Mouse (Mus musculus): ENCODE measurements around the gene Tmigd3. TPM values are rescaled to one million over a fixed set of nuclear protein-coding genes. Genes with fewer than 3 reads are reported as not detected.

The Tmigd3 gene
- polyA plus RNA-seq, 1 experiment from 2014 or later, result not detected

DNA sequence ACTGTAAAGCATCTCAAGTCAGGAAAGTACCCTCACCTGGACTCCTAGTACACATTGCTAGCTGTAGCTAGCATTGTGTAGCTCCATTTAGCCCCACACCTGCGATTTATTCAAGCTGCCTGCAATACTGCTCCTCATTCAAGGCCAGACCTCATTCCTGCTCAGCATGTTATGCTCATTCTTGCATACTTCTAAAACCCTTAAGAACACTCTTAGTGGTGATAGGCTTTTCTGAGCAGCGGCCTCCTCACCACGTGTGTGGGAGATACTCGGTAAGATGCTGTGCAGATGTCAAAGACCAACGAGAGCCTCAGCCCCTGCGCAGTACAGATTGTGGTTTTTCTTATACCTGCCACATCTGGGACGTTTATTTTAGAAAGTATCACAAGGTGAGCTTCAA lies 59.1 kb downstream of the Tmigd3 start:
- H3K9ac ChIP-seq, result no peak overlapping the region
- no peak for ATAC-seq (replicated peaks)
- no peak overlapping the region for H3K27ac ChIP-seq
- no peak overlapping the region for H3K4me3 ChIP-seq
- no peak overlapping the region for H3K4me2 ChIP-seq
- no peaks in the 10 kb centered on the region for H3K27me3 ChIP-seq (replicated peaks)
- 84% methylated on average over 7 of the region's 7 CpGs for WGBS
- H3K9me3 ChIP-seq, result no peaks in the 10 kb centered on the region
- no peaks in the 10 kb centered on the region for H3K36me3 ChIP-seq (replicated peaks)
- H3K4me1 ChIP-seq, result no peaks in the 10 kb centered on the region

DNA sequence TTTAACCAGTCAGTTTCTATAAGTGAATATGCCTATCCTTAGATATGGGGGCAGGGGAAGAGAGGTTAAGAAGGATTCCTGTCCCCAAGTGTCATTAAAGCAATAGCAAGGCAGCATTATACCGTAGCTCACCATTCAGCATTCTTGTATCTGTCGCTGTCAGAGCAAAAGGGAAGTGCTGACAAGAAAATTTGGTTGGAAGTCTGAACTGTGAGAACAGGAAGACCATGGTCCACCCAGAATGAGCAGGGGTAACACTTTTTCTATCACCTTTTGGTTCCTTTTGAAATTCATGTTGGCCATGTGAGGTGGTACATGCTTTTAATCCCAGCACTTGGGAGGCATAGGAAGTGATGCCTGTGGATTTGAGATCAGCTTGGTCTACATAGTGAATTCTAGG lies 60.4 kb downstream of the Tmigd3 start:
- Histone ChIP-seq H3K4me1 (no peaks in the 10 kb centered on the region), H3K36me3 (replicated peaks) (no peaks in the 10 kb centered on the region), H3K27me3 (replicated peaks) (no peaks in the 10 kb centered on the region), H3K27ac (no peak overlapping the region), H3K4me3 (no peak overlapping the region), H3K9me3 (no peaks in the 10 kb centered on the region), H3K4me2 (no peak overlapping the region), H3K9ac (no peak overlapping the region)
- no peak for ATAC-seq (replicated peaks)
- 96% methylated on average over 2 of the region's 2 CpGs for WGBS

DNA sequence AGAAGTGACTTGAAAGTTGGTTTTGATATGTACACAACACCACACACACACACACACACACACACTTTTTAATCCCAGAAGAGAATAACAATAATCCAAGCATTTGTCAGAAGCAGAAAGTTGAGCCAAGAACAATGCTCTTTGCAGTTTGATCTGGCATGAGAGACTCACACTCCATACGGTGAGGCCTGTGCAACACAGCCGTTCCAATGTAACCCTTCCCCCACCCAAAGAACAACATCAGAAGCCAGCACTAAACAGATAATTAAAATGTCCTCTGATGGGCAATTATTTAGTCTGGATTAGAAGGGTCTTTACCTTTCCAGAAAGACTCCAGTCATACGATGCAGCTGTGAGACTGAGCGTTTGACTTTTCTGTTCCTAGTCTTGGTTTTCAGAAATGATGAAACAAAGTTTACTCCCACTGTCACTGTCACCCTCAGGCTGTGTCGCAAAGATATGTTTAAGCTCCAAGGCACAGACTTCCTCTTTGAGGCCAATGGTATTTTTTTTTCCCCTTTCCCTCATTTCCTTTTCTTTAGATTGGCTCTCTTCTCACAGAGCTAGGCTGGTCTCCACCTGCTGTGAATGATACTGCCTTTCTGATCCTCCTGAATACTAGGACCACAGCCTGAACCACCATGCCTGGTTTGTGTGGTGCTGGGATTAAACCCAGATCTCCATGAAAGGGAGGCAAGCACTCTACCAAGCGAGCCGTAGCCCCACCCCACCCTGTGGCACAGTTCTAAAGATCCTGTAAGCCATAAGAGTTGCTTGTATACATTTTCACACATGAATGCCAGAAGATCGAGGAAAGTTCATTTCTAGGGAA lies 61.8 kb downstream of the Tmigd3 start, which contains the start of gene I830077J02Rik:
I830077J02Rik (minus strand) TSS at position 425 of the 832 bp plus-strand sequence.
- H3K4me1 ChIP-seq, result no peaks in the 10 kb centered on the region
- no peaks in the 10 kb centered on the region for H3K9me3 ChIP-seq
- H3K36me3 ChIP-seq (replicated peaks), result no peaks in the 10 kb centered on the region
- ATAC-seq (replicated peaks), result no peak
- WGBS, result 89% methylated on average over 8 of the region's 8 CpGs
- no peak within 1 kb of the TSS for H3K4me2 ChIP-seq
- H3K27me3 ChIP-seq (replicated peaks), result no peaks in the 10 kb centered on the region
- no peak within 1 kb of the TSS for H3K27ac ChIP-seq
- H3K9ac ChIP-seq, result no peak within 1 kb of the TSS
- no peak within 1 kb of the TSS for H3K4me3 ChIP-seq

DNA sequence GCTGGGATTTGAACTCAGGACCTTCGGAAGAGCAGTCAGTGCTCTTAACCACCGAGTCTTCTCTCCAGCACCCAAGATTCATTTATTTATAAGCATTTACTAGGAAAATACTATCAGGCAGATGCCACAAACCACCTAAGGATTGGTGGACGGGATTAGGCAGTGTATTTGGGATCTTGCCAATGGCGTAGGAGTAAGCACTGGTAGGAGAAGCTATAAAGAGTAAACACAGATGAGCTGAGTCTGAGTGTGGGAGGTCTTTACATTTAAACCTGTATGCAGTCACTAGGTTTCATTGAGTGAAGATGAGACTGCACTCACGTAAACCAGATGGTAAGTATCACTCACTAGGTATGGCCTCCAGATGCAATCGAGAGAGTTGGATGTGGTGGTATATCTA lies 63.2 kb downstream of the Tmigd3 start:
- 96% methylated on average over 6 of the region's 6 CpGs for WGBS
- Histone ChIP-seq H3K4me2 (no peak overlapping the region), H3K36me3 (replicated peaks) (0 out of 2 replicates have a peak, but pooled peaks cover 3% of the 10 kb centered on the region), H3K4me3 (no peak overlapping the region), H3K4me1 (no peaks in the 10 kb centered on the region), H3K27ac (no peak overlapping the region), H3K9ac (no peak overlapping the region), H3K9me3 (no peaks in the 10 kb centered on the region), H3K27me3 (replicated peaks) (no peaks in the 10 kb centered on the region)
- no peak for ATAC-seq (replicated peaks)

DNA sequence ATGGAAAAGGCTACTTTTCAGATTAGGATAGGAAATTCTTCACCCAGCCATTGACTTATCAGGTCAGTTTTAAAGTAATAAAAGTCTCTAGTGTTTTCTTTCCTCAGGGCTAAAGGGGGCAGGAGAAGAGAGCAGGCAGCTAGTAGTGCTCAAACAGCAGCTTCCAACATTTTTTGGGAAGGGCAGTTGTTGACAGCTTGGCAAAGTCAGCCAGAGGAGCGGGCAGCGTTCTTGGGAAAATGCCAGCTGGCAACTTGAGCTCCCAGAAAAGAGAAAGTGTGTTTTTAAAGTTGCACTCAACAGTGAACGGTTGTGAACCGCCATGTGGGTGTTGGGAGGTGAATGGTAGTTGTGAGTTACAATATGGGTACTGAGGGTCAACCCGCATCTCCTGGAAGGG lies 64.3 kb downstream of the Tmigd3 start:
- Histone ChIP-seq H3K36me3 (replicated peaks) (0 out of 2 replicates have a peak, but pooled peaks cover 3% of the 10 kb centered on the region), H3K4me2 (no peak overlapping the region), H3K9me3 (no peaks in the 10 kb centered on the region), H3K27me3 (replicated peaks) (no peaks in the 10 kb centered on the region), H3K27ac (no peak overlapping the region), H3K9ac (no peak overlapping the region), H3K4me1 (no peaks in the 10 kb centered on the region), H3K4me3 (no peak overlapping the region)
- no peak for ATAC-seq (replicated peaks)
- WGBS, result 85% methylated on average over 5 of the region's 5 CpGs

DNA sequence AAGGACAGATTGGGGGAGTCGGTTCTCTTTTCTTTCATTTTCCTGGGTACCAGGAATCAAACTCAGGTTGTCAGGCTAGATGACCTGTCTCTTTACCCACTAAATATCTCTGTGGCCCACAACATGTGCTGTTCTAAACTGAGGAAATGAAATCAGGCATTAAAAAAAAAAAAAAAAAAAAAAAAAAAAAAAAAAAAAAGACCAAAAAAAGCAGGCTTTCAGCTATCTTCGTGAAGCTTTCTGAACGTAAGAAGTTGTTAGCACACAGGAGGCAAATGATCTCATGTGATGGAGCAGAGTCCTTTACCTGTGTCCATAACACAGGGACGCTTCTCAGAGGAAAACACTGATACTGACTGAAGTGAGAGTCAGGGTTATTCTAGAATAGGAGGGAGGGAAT lies 65.4 kb downstream of the Tmigd3 start:
- no peak overlapping the region for H3K4me2 ChIP-seq
- no peak overlapping the region for H3K4me3 ChIP-seq
- H3K9ac ChIP-seq, result no peak overlapping the region
- no peaks in the 10 kb centered on the region for H3K27me3 ChIP-seq (replicated peaks)
- ATAC-seq (replicated peaks), result no peak
- no peaks in the 10 kb centered on the region for H3K9me3 ChIP-seq
- H3K27ac ChIP-seq, result no peak overlapping the region
- no peaks in the 10 kb centered on the region for H3K4me1 ChIP-seq
- H3K36me3 ChIP-seq (replicated peaks), result peaks cover 9% of the 10 kb centered on the region; the same call in 1 of the 2 replicates
- 96% methylated on average over 4 of the region's 4 CpGs for WGBS

DNA sequence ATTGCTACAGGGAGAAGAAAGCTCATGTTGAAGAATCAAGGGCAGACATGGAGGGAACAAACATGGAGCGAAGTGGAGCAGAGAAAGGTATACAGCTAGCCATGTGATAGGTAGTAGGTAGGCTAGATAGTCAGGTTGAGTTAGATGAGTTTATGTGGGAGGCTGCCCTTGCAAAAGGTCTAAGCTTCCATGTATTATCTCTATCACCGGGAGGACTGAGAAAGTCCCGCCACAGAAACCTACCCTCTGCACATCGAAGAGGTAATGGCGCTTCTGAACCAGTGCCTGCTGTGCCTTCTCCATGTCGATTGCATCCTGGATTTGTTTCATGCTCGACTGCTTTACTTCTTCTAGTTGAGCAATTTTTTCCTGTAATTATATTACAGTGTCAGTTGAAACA lies 80.6 kb downstream of the Tmigd3 start:
- H3K4me2 ChIP-seq, result no peak overlapping the region
- H3K9me3 ChIP-seq, result no peaks in the 10 kb centered on the region
- H3K27ac ChIP-seq, result no peak overlapping the region
- H3K4me3 ChIP-seq, result no peak overlapping the region
- ATAC-seq (replicated peaks), result no peak
- peaks cover 57% of the 10 kb centered on the region for H3K36me3 ChIP-seq (replicated peaks)
- WGBS, result 94% methylated on average over 7 of the region's 7 CpGs
- 0 out of 2 replicates have a peak, but pooled peaks cover 2% of the 10 kb centered on the region for H3K4me1 ChIP-seq
- no peaks in the 10 kb centered on the region for H3K27me3 ChIP-seq (replicated peaks)
- H3K9ac ChIP-seq, result no peak overlapping the region

DNA sequence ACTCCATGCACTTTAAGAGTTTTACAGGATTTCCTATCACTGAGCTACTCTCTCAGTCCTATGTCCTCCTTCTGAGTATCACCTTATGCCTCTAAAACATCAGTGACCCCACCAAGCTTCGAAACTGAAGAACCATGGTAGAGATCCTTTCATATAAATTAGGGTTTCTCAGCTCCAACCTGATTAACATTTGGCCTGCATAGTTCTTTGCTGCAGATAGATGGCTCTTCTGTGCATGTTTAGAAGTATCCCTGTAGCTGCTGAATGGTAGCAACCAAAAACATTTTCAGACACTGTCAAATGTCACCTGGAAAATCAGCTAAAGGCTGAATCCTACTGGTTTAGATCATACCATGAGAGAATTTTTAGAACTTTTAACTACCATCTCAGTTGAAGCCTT lies 86.5 kb downstream of the Tmigd3 start:
- peaks cover 29% of the 10 kb centered on the region for H3K36me3 ChIP-seq (replicated peaks)
- ATAC-seq (replicated peaks), result no peak
- H3K9ac ChIP-seq, result no peak overlapping the region
- WGBS, result 91% methylated on average over 1 of the region's 1 CpGs
- H3K4me3 ChIP-seq, result no peak overlapping the region; the same call in 1 of the 2 replicates
- peaks cover 39% of the 10 kb centered on the region for H3K4me1 ChIP-seq
- peak overlapping the region; percentile 71 for H3K4me2 ChIP-seq
- no peak overlapping the region for H3K27ac ChIP-seq
- H3K9me3 ChIP-seq, result no peaks in the 10 kb centered on the region
- no peaks in the 10 kb centered on the region for H3K27me3 ChIP-seq (replicated peaks)

DNA sequence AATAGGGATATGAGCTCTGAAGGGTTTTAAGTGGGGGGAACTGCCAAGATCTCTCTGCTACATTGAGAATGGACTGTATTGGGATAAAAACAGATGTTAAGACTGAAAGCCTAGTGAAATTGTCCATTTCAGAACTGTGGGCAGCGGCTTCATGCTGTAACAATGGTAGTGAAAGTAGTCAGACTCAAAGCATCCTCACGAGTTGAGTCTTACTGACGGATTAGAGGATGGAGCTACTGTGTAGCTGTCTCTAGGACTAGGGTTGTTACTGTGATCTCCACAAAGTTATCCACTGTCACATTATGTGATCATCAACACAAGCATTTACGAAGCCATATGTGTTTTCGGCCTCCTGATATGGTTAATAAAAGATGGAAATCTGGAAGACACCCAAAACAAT lies 87.5 kb downstream of the Tmigd3 start:
- Histone ChIP-seq H3K27me3 (replicated peaks) (no peaks in the 10 kb centered on the region), H3K27ac (no peak overlapping the region), H3K4me3 (peak overlapping the region; percentile 87), H3K4me1 (peaks cover 39% of the 10 kb centered on the region), H3K36me3 (replicated peaks) (peaks cover 29% of the 10 kb centered on the region), H3K9ac (peak overlapping the region; percentile 98), H3K9me3 (no peaks in the 10 kb centered on the region), H3K4me2 (peak overlapping the region; percentile 71)
- ATAC-seq (replicated peaks), result no peak
- WGBS, result 36% methylated on average over 5 of the region's 5 CpGs

DNA sequence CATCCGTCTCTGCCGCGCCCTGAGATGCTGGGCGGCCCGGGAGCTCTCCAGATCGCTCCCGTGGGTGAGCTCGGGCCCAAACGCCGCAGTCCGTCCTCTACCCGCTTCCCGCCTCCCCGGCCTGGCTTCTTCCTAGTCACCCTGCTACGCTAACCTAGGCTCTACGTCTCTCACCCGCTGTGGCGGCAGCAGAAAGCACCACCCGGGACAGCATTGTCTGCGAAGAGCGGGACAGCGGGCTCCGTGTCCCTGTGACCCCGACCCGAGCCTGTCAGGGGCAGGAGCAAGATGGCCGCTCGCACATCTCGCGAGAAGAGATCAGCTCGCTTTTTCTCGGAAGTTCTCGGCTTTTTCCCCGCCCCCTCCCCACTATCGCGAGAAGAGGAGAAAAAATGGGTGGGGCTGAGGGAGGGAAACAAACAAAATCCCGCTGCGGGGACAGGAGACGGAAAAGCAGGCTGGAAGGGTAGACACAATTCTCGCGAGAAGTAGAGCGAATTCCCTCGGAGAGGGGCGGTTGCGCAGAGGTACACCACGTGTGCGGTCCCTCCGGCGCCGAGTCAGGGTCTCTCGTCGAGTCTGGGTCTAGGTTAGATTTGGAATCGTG lies 88.4 kb downstream of the Tmigd3 start, which contains the start of gene Wdr77:
Wdr77 (plus strand) TSS at position 396 of the 607 bp plus-strand sequence.
- Histone ChIP-seq H3K27me3 (replicated peaks) (no peaks in the 10 kb centered on the region), H3K36me3 (replicated peaks) (peaks cover 33% of the 10 kb centered on the region), H3K27ac (peak within 1 kb of the TSS; percentile 92), H3K9me3 (no peaks in the 10 kb centered on the region), H3K9ac (peak within 1 kb of the TSS; percentile 98), H3K4me1 (peaks cover 39% of the 10 kb centered on the region), H3K4me2 (peak within 1 kb of the TSS; percentile 73), H3K4me3 (peak within 1 kb of the TSS; percentile 87)
- peak; percentile 98 for ATAC-seq (replicated peaks)
- WGBS, result under 1% methylated on average over 52 of the region's 52 CpGs

DNA sequence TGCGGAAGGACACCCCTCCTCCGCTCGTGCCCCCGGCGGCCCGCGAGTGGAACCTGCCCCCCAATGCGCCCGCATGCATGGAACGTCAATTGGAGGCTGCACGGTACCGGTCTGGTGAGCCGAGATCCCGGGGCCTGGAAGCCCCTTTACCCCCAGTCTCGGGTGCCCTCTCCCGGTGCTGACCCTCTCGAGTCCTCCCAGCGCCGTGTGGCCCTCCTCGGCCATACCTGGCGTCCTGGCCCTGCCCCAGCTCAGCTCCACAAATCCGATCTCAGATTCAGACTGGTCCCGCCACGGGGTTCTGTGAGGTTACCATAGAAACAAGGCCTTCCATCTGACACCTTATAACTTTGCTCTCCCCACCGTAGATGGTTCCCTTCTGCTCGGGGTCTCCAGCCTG lies 88.9 kb downstream of the Tmigd3 start:
- Histone ChIP-seq H3K36me3 (replicated peaks) (peaks cover 38% of the 10 kb centered on the region), H3K4me2 (peak overlapping the region; percentile 73), H3K4me3 (peak overlapping the region; percentile 87), H3K9ac (peak overlapping the region; percentile 94), H3K9me3 (no peaks in the 10 kb centered on the region), H3K4me1 (peaks cover 39% of the 10 kb centered on the region), H3K27ac (peak overlapping the region; percentile 79), H3K27me3 (replicated peaks) (no peaks in the 10 kb centered on the region)
- under 1% methylated on average over 26 of the region's 26 CpGs for WGBS
- peak; percentile 85 for ATAC-seq (replicated peaks)

DNA sequence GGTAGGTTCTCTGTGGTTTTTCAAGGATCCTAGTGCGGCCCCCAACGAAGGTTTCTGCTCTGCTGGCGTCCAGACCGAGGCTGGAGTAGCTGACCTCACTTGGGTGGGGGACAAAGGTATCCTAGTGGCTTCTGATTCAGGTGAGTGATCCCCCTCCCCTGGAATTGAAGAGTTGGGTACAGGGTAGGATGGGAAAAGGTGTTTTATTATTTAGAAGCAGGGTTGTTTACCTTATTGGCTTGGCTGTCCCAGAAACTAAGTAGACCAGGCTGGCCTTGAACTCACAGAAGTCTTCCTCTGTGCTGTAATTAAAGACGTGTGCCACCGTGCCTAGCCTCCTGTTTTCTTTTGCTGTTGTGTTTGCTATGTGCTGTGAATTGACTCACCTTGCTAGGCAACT lies 89.3 kb downstream of the Tmigd3 start, which contains the start of gene Atp5f1:
Atp5f1 (minus strand) TSS at position 101 of the 400 bp plus-strand sequence.
- WGBS, result 5% methylated on average over 6 of the region's 6 CpGs
- H3K36me3 ChIP-seq (replicated peaks), result peaks cover 38% of the 10 kb centered on the region
- no peaks in the 10 kb centered on the region for H3K9me3 ChIP-seq
- no peaks in the 10 kb centered on the region for H3K27me3 ChIP-seq (replicated peaks)
- H3K9ac ChIP-seq, result peak within 1 kb of the TSS; percentile 98
- H3K27ac ChIP-seq, result peak within 1 kb of the TSS; percentile 92
- no peak; the same call in 1 of the 2 replicates for ATAC-seq (replicated peaks)
- peak within 1 kb of the TSS; percentile 87 for H3K4me3 ChIP-seq
- peak within 1 kb of the TSS; percentile 73 for H3K4me2 ChIP-seq
- H3K4me1 ChIP-seq, result peaks cover 39% of the 10 kb centered on the region

All from midbrain, embryonic 15.5 days (tissue).